Mouse (Mus musculus) adrenal gland, adult 8-10 months (tissue): Measurements from ENCODE around the gene Irs2. TPM values are rescaled to one million over a fixed set of nuclear protein-coding genes. Genes with fewer than 3 reads are reported as not detected.

Experiments
- DNase-seq: peaks from one replicate; pipeline ENCODE4 v3.0.0; 2022
- total RNA-seq, 4 experiments: library from RNA; stranded (reverse); gene quantifications; 2 replicates each; pipeline ENCODE4 v1.2.4; 2022

Irs2 gene
- total RNA-seq, 4 experiments from 2014 or later: 18.6 to 28.6 (median 20.4) TPM

DNA sequence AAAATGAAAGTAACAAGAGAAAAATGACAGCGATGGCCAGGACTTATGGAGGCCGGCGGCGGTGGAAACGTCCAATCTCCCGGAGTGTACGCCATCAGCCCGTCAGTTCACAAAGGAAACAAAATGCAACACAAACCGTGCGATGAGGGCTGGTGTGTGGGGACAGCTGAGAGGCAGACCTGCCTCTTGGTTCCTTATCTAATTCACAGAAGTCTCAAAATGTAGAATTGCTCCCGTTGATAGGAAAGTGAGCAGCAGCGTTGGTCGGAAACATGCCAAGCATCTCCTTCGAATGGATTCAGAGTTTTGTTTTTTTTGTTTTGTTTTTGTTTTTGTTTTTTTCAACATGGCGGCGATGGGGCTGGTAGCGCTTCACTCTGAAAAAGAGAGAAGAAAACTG is 21.6 kb downstream of the Irs2 start:
- no peak for DNase-seq

DNA sequence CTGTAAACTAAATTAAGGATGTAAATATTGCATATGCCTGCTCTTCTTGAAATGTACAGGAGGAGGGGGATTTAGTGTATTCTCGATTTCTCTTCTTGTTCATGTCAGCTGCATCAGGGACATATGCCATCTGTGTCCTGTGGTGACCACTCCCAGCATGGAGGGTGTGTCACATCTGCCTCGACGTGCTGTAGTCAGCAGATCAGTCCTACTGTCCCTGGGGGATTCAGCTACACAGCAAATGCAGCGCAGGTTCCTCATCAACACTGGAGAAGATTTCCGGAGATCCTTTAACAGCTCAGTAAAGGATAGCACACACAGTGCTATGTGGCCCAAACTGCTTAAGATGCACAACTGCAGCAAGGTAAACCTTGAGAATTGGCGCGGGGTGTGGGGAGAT is 23.2 kb downstream of the Irs2 start:
- no peak for DNase-seq

DNA sequence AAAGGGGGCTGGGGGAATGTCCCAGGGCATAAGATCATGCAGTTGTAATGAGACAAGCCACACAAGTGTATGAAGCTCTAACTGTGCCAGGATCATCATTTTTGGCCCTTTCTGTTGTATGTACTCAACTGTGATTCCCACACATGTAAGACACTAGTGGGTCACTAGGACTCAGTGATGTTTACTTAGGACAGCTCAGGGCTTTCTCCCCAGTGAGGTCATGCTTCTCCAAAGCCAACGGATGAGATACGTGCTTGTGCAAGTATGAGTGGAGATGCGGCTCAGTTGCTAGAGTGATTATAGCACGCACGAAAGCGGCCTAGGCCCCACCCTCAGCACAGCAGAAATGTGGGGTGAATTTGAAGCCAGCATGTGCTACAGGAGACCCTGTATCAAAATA is 27.4 kb downstream of the Irs2 start:
- no peak for DNase-seq

DNA sequence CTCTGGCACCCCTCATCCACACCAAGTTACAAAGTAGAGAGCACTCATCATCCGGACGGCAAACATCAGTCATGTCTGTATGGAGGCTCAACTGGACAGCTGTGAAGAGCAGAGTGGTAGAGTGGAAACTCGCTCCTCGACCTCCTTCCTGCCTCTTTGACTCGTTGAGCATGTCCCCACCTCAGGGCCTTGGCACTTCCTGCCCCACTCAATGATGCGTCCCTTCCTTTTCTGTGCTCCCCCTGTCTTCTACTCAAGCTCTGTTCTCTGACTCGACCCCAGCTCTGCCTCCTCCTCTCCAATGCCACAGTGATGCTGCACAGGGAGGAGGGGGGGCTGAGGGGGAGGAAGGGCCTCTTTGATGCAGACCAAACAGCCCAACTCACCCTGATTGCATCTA is 28.3 kb downstream of the Irs2 start:
- no peak for DNase-seq

DNA sequence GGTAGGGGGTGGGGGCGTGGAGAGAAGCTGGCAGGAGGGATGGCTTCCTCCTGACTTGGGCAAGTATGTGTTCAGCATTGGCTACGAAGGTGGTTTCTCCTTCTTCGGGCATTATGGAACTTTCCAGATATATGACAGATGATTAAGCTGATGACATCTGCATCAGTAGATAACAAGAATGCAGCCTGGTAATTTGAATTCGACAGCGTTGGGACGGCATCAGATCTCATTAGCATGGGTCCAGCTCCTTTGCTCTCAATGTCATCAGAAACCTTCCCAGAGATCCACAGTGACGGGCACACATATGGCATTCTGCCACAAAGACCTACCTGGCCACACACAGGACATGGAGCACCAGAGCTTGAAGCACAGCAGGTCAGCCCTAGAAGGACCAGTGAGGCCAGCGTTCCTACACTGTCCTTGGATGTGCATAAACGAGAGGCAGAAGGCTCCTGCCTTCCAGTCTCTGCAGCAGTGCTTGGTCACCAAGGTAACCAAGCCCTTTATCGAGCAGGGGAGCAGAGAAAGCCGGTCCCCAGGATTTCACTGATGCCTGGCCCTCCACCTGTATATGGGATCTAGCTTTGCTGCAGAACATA is 29.0 kb downstream of the Irs2 start:
- DNase-seq: no peak

DNA sequence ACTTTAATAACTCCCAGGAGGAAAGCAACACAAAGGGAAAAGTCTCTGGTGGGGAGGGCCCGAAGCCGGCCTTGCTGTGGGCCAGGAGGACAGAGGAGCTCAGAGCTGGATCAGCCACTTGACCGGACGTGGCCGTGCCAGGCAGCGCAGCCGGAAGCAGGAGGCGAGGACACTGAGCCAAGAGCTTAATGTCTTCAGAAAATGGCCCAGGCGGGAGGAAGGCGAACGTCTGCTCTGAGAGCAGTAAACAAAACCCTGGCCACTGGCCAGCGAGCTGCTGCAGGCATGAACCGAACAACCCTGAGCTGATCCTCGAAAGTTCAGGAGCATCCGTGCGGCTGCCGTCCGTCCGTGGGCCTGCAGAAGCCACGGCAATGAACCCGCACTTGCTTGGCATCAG is 29.9 kb downstream of the Irs2 start:
- peak; percentile 32 for DNase-seq

DNA sequence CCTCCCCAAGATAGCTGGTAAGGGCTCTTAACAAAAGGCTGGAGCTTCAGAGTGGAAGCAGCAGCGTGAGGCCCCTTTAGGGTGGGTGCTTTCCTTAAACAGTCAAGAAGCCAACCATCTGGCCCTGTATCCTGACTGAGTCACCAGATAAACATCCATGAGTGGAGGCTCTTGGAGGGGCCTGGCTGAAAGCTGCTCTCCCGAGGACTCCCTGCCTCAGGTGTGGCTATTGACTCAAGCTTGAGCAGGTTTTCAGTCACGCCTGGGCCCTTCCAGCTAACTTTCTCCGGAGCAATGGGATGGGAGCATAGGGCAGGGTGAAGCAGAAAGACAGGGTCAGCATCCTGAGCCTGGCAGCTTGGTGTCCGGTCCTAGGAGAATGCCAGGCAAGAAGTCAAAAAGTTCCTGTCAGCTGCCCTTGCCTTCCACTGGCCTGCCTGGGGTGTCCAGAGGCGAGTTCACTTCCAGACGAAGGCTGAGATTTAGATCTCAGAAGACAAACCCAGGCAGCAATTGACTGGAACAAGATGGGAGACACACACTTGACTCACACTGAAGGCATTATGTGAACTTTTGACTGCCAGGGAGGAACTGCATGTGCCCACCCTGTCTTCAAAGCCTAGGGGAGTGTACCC is 30.4 kb downstream of the Irs2 start:
- no peak for DNase-seq

DNA sequence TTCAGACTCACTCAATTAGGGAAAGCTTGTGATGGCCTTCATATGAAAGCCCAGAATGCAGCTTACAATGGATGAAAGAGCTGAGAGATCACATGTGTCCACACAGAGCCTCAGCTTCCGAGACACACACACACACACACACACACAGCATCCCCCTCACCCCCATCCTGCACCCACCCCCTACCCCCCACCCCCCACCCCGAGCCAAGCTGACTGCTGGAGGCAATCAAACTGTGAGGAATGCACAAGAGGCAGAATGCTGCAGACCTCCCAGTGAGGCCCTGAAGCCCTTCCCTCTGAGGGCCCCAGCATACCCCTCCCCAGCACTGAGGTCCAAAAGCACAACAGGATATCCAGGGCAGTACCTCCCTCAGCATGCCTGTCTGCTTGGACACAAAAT is 33.6 kb downstream of the Irs2 start:
- no peak for DNase-seq

DNA sequence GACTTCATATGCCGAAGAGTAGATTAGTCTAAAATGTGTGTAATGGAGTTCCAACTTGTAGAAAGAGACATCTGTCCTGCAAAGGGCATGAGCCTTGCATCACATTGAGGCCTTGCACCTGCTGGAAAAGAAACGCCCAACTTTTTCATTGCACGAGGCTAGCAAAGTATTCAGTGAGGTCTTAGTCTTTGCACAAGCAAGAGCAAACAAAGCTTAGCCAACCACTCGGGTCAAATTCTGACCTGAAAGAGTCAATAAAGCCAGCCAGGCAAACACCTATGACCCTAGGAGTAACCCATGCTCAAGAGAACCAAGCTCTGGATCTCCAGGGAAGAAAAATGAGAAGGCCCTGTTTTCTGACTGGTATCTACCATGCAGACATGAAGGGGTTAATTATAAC is 34.1 kb downstream of the Irs2 start:
- DNase-seq: no peak

DNA sequence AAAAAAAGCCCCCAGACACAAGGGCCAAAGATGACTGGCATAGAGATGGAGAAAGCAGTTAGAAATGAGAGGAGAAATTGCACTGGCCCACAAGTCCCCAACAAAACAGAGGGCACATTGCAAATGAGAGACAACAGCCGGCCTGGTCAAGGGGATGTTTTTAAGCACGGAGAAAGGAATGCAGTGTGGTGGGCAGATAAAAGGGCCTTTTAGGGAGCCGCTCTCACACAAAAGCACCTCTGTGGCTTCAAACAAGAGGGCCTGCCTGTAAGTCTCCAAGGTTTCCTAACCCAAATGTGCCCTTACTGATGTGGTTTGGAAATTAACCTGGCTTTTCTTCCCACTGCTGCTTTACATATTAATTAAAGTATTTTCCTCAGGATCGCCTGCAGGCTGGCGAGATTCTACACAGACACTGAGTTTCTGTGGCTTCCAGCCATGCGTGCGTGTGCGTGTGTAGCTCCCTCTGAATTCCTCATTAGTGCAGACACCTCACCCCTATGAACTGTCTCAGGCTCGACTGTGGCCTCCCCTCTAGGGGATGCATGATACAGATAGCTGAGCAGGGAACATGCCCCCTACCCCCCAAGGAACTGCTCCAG is 35.3 kb downstream of the Irs2 start:
- no peak for DNase-seq

DNA sequence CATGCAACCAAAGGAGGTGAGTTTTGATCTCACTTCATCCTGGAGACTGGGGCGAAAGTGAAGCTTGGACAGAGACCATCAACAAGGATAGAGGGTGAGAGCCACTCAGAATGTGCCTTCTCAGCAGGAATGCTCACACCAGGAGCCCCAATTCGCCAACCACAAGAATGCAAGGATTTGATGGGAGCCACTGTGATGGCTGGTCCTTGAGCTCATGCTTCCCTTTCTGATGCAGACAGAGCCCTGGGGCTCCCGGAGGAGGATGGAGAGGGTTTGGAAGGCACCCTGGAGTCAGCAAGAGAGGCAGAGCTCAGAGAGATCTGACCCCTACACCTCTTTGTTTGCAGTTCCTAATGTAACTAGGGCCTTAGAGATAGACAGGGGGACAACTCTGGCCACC is 36.3 kb downstream of the Irs2 start:
- DNase-seq: no peak

DNA sequence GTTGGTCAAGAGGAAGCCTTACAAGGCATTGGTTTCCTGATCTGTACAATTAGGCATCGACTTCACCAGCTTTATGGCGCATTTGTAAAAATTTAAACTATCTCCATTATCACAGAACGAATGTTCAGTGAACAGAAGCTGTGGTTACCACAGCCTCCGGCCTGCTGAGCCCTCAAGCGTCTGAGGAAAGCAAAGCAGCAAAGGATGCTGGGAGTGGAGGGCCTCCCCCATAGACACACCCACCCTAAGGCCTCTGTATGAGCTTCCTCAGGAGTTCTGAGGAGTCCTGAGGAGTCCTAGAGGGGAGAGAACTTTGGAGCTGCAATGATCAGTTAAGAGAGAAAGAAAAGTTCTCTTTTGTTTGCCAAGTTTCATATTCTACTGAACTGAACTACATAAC is 36.7 kb downstream of the Irs2 start:
- DNase-seq: no peak

DNA sequence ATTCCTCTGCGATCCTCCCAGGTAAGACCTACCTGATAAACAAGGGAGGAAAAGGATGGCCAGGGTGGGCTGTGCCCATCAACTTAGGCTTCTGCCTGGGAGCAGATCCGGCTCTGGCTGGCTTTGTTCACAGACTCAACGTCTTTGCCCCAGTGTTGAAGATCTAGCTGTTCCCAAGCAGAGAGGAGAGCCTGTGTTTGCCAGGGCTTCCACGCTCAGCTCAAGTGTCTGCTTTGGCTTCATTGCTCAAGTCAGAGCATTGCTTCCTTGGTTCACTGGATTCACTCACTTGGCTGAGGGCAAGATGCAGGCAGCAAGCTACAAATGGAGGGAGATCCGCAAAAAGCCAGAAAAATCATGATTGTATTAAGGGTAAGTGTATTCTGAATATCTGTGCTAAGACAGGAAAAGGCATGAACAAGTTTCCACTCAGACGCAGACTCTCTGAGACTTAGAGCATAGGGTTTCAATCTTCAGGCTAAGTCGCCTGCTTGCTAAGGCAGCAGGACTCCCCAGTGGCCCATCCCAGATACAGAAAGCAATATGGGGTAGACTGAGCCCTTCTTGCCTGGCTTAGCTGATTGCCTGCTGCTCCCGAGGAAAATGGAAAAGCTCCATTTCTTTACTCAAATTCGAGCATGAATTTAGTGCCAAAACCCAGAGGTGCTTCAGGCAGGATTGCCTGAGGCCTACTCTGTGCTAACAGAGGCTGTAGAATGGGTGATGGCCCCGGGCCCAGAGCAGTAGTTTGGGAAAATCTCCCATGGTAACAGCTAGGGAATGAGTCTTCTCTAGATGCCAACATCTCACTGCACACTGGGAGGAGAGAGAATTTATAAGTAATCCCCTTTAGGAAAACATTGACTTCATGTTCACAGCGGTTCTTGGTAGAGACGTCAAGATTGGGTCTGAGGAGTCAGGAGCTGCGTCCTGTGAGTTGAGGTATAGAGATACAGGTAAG is 37.5 kb downstream of the Irs2 start:
- DNase-seq: no peak

DNA sequence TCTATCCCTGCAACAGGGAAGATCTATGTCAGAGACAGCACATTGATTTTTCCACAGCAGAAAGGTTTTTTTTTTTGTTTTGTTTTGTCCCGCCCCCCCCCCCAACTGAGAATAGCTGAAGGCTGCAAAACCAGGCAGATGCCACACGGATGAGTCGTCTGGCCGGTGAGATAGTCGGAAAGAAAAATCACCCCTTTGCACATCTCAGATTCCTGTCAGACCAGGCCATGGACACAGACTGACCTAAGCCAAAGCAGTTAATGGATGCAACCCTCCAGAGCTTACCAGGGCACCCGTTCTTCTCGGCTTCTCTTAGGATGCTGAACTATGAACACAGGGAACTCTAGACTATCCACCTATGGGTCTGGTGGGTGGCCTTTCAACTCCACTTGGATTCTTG is 39.6 kb downstream of the Irs2 start:
- DNase-seq: peak; percentile 26

DNA sequence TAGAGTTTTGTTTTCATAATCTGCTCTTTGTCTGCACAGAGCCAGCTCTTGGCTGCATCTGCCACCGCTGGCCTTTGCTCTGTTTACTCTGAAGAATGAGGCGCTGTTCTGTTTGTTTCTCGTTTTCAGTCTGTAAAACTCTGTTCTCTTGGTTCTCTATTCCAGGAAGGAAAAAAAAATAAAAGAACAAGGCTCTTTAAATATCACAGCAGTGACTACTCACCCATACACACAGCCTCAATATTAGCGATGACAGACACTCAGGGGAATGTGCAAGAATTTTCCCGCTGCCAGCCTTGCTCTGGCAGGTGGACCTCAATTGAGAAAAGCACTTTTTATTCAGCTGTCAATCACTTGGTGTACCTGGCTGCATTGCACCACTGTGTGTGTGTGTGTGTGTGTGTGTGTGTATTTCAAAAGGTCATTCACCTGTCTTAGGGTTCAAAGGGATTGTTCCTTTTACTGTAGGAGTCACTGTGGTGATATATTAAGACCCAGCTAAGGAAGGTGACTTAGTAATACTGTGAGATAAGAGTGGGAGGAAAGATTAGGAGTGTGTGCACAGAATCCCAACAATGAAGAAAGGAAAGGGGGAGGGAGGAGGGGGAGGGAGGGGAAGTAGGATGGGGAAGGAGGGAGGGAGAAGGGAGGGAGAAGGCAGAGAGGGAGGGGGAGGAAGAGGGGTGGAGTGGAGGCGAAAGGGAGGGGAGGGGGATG is 42.7 kb downstream of the Irs2 start:
- DNase-seq: no peak

DNA sequence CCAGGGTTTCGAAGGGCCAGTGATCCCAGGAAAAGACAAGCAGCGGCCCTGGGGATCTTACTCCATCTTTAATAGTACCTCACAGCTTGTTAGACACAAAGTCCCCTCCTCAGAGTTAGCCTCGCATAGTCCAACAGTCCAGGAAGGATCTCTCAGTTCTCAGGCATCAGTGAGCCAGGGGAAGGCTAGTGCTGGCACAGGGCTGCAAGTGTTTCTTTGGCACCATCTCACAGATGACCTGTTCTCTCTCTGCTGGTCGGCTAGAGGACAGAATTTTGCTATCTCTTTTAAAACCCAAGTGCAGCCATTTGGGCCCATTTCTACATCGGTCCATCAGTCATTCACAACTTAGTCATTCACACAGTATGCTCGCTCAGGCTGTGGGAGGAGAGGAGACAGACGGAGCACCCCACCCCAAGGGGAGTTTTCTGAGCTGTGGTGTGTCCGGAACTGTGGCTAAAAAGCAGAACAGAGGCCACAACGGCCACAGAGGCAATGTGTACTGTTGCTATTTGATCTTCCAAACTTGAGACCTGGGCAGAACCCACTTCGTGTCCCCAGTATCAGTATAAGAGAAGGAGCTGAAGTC is 43.7 kb downstream of the Irs2 start:
- DNase-seq: no peak

DNA sequence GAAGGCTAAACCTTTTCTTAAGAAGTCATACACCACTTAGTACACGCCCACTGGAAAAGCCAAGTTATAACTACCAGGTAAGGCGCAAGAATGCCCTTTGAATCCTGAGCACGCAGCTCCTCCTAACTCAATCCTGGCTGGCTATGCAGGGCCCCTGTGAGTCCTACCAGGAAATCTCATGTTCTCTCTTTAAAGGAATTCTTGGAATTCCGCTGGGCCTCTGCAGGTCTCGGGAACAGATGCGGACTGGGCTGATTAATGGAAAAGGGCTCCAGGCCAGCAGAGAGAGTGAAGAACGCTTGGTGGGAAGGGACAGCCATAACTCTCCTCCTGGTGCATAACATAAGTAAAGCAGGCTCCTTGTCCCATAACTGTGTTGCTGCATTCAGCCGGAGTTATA is 46.3 kb downstream of the Irs2 start:
- peak; percentile 30 for DNase-seq

DNA sequence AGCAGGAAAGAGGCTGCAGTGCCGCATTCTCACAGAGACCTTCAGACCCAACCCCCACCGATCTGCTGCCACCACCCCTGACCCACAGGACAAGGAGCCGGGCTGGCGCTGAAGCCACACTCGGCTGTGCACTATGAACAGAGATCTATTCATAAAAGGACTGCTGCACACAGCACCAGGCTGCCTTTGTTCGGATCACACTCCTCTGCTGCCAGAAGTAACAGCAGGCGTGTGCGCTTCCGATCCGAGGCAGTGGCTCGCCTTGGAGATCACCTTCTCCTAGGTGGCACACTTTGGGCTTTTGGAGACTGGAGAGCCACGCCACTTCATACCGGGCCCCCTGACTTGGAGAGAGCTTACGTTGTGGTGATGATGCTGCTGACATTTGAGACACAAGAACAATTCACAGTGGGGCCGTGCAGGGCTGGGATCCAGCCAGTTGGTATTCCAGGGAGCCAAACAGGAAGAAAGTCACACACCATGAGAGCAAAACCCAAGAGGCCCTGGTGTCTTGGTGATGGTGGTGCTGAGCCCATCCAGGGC is 47.9 kb downstream of the Irs2 start:
- DNase-seq: no peak

DNA sequence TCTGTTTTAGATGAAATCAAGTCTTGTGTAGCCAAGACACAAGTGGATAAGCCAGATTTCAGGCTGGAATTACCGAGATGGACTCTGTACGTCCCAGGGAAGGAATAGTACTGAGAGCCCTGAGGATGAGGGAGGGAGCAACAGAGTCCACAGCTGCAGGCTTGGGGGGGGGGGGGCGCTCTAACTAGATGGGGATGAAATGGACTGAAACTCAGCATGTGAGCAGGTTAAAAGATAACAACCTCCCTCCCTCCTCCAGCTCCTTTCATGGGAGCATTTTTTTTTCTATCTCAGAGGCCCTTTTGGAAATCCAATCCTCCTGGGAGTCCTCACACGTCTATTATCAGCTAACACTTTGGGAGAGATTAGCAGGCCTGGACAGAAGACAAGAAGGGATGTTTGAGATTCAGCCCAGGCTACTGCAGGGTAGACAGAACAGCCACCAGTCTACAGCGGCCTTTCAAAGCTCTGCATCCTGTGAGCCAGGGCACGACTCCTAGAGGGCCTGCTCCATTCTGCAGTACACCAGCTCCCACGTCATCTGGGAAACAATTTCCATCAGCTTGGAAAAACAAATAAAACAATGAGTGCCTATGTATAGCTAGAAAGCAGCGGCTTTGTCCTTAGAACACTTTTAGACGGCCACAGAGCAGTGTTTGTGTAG is 50.8 kb downstream of the Irs2 start:
- no peak for DNase-seq

DNA sequence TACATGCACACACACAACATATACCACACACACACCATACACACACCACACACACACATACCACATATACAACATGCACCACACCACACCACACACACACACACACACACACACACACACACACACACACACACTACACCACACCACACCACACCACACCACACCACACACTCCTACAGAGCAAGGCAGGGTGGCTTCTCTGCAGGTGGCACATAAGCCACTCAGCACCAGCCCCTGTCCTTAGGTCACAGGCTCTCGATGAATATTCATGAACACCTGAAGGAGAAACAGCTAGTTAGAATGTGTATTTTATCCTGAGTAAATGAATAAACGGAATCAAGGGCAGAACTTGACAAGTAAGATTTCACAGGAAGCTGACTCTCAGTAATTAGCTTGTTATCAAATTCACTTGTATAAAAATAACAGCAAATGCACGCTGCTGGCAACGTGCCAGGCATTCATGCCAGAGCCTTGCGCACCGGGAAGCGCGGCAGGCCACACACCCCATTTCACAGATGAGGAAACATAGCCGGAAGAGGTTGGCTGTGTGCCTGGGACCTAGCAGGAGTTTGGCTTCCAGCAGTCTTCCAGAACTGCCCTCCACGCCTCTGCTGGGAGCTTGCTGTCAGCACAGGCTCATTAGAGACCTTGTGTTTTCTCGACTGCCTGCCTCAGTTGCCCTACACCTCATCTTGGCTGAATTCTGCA is 54.8 kb downstream of the Irs2 start:
- peak; percentile 56 for DNase-seq

DNA sequence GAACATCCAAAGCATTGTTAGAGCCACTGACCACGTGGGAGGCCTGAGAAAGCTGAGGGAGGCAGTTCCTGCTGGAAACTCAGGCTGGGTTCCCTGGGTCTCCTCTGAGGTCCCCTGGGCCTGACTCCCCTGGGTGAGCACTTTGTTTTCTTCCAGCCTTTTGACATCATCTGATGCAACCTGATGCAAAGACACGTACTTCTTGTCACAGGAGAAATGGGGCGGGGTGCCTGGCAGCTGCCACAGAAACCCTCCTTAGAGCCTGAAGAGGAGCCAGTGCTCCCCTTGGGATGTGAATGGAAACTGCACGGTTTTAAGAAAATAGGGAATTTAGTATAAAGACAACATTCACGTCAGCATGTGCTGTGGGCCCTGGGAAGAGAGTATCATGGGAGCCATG is 55.6 kb downstream of the Irs2 start:
- DNase-seq: no peak
